Mouse (Mus musculus): Measurements from ENCODE around the gene Gas2l3. TPM values are rescaled to one million over a fixed set of nuclear protein-coding genes. Genes with fewer than 3 reads are reported as not detected.

Gene Gas2l3
- polyA plus RNA-seq, 1 experiment from 2014 or later = 11.1 TPM

GRCm38 (mm10) chr10:89482142-89482681, 38.4 kb upstream of the Gas2l3 start:
- Histone ChIP-seq H3K4me3 (ENCODE audit: low read depth, low read length) (no peak overlapping the region), H3K4me2 (ENCODE audit: low read depth, low read length) (no peak overlapping the region), H3K36me3 (ENCODE audit: control insufficient read depth, insufficient read depth, low read length) (no peaks in the 10 kb centered on the region), H3K27ac (replicated peaks; ENCODE audit: low read depth, low read length) (no peak overlapping the region), H3K4me1 (ENCODE audit: control insufficient read depth, insufficient read depth, low read length) (no peaks in the 10 kb centered on the region), H3K9ac (ENCODE audit: low read depth, low read length) (no peak overlapping the region), H3K9me3 (ENCODE audit: control insufficient read depth, low read length) (no peaks in the 10 kb centered on the region), H3K27me3 (replicated peaks; ENCODE audit: control insufficient read depth, insufficient read depth, low read length) (no peaks in the 10 kb centered on the region)
- 65% methylated on average over 10 of the region's 10 CpGs for WGBS
- ATAC-seq (ENCODE audit: low read depth) (peak; percentile 55; the same call in 1 of the 2 replicates), DNase-seq (ENCODE audit: low spot score) (peak; percentile 31)

GRCm38 (mm10) chr10:89481638-89482037, 37.9 kb upstream of the Gas2l3 start:
- Histone ChIP-seq H3K4me1 (ENCODE audit: control insufficient read depth, insufficient read depth, low read length) (no peaks in the 10 kb centered on the region), H3K27me3 (replicated peaks; ENCODE audit: control insufficient read depth, insufficient read depth, low read length) (no peaks in the 10 kb centered on the region), H3K4me2 (ENCODE audit: low read depth, low read length) (no peak overlapping the region), H3K36me3 (ENCODE audit: control insufficient read depth, insufficient read depth, low read length) (no peaks in the 10 kb centered on the region), H3K9ac (ENCODE audit: low read depth, low read length) (no peak overlapping the region), H3K27ac (replicated peaks; ENCODE audit: low read depth, low read length) (no peak overlapping the region), H3K4me3 (ENCODE audit: low read depth, low read length) (no peak overlapping the region), H3K9me3 (ENCODE audit: control insufficient read depth, low read length) (no peaks in the 10 kb centered on the region)
- 43% methylated on average over 7 of the region's 7 CpGs for WGBS
- ATAC-seq (ENCODE audit: low read depth) (no peak), DNase-seq (ENCODE audit: low spot score) (no peak)

GRCm38 (mm10) chr10:89478766-89479165, 35.0 kb upstream of the Gas2l3 start:
- no peak overlapping the region for H3K27ac ChIP-seq (replicated peaks; ENCODE audit: low read depth, low read length)

GRCm38 (mm10) chr10:89470596-89471353, 27.0 kb upstream of the Gas2l3 start:
- DNase-seq (ENCODE audit: low spot score) (no peak), ATAC-seq (ENCODE audit: low read depth) (no peak)
- Histone ChIP-seq H3K36me3 (ENCODE audit: control insufficient read depth, insufficient read depth, low read length) (no peaks in the 10 kb centered on the region), H3K4me1 (ENCODE audit: control insufficient read depth, insufficient read depth, low read length) (no peaks in the 10 kb centered on the region), H3K9me3 (ENCODE audit: control insufficient read depth, low read length) (peaks cover 8% of the 10 kb centered on the region; the same call in 1 of the 2 replicates), H3K9ac (ENCODE audit: low read depth, low read length) (no peak overlapping the region), H3K4me2 (ENCODE audit: low read depth, low read length) (no peak overlapping the region), H3K27me3 (replicated peaks; ENCODE audit: control insufficient read depth, insufficient read depth, low read length) (no peaks in the 10 kb centered on the region), H3K4me3 (ENCODE audit: low read depth, low read length) (no peak overlapping the region), H3K27ac (replicated peaks; ENCODE audit: low read depth, low read length) (no peak overlapping the region)
- WGBS = 78% methylated on average over 7 of the region's 7 CpGs

More at GRCm38 (mm10) chr10:89478766-89479165, 35.0 kb upstream of the Gas2l3 start:
- Histone ChIP-seq H3K9me3 (ENCODE audit: control insufficient read depth, low read length) (no peaks in the 10 kb centered on the region), H3K4me2 (ENCODE audit: low read depth, low read length) (no peak overlapping the region), H3K9ac (ENCODE audit: low read depth, low read length) (no peak overlapping the region), H3K4me1 (ENCODE audit: control insufficient read depth, insufficient read depth, low read length) (no peaks in the 10 kb centered on the region), H3K36me3 (ENCODE audit: control insufficient read depth, insufficient read depth, low read length) (no peaks in the 10 kb centered on the region), H3K27me3 (replicated peaks; ENCODE audit: control insufficient read depth, insufficient read depth, low read length) (no peaks in the 10 kb centered on the region), H3K4me3 (ENCODE audit: low read depth, low read length) (no peak overlapping the region)
- DNase-seq (ENCODE audit: low spot score) = no peak
- ATAC-seq (ENCODE audit: low read depth) = no peak
- WGBS = 82% methylated on average over 8 of the region's 8 CpGs

GRCm38 (mm10) chr10:89464760-89465405, 21.1 kb upstream of the Gas2l3 start:
- H3K27me3 ChIP-seq (replicated peaks; ENCODE audit: control insufficient read depth, insufficient read depth, low read length) = no peaks in the 10 kb centered on the region
- DNase-seq (ENCODE audit: low spot score) = no peak
- no peaks in the 10 kb centered on the region for H3K36me3 ChIP-seq (ENCODE audit: control insufficient read depth, insufficient read depth, low read length)
- H3K4me3 ChIP-seq (ENCODE audit: low read depth, low read length) = no peak overlapping the region
- H3K27ac ChIP-seq (replicated peaks; ENCODE audit: low read depth, low read length) = no peak overlapping the region
- 81% methylated on average over 4 of the region's 4 CpGs for WGBS
- ATAC-seq (ENCODE audit: low read depth) = no peak
- H3K9ac ChIP-seq (ENCODE audit: low read depth, low read length) = no peak overlapping the region
- no peaks in the 10 kb centered on the region for H3K4me1 ChIP-seq (ENCODE audit: control insufficient read depth, insufficient read depth, low read length)
- peaks cover under 1% of the 10 kb centered on the region; the same call in 1 of the 2 replicates for H3K9me3 ChIP-seq (ENCODE audit: control insufficient read depth, low read length)
- no peak overlapping the region for H3K4me2 ChIP-seq (ENCODE audit: low read depth, low read length)

- ATAC-seq (ENCODE audit: low read depth) = no peak
- no peaks in the 10 kb centered on the region for H3K9me3 ChIP-seq (ENCODE audit: control insufficient read depth, low read length)
- DNase-seq (ENCODE audit: low spot score) = no peak
- H3K27ac ChIP-seq (replicated peaks; ENCODE audit: low read depth, low read length) = no peak overlapping the region
- H3K36me3 ChIP-seq (ENCODE audit: control insufficient read depth, insufficient read depth, low read length) = no peaks in the 10 kb centered on the region
- no peak overlapping the region for H3K4me3 ChIP-seq (ENCODE audit: low read depth, low read length)
- H3K4me2 ChIP-seq (ENCODE audit: low read depth, low read length) = no peak overlapping the region
- WGBS = 82% methylated on average over 11 of the region's 11 CpGs
- H3K27me3 ChIP-seq (replicated peaks; ENCODE audit: control insufficient read depth, insufficient read depth, low read length) = no peaks in the 10 kb centered on the region
- no peak overlapping the region for H3K9ac ChIP-seq (ENCODE audit: low read depth, low read length)
- H3K4me1 ChIP-seq (ENCODE audit: control insufficient read depth, insufficient read depth, low read length) = no peaks in the 10 kb centered on the region
Measured at GRCm38 (mm10) chr10:89462890-89463289, 19.1 kb upstream of the Gas2l3 start.

GRCm38 (mm10) chr10:89461856-89462507, 18.2 kb upstream of the Gas2l3 start:
- no peaks in the 10 kb centered on the region for H3K27me3 ChIP-seq (replicated peaks; ENCODE audit: control insufficient read depth, insufficient read depth, low read length)
- no peak overlapping the region for H3K9ac ChIP-seq (ENCODE audit: low read depth, low read length)
- no peak overlapping the region for H3K4me3 ChIP-seq (ENCODE audit: low read depth, low read length)
- ATAC-seq (ENCODE audit: low read depth) (peak; percentile 70), DNase-seq (ENCODE audit: low spot score) (peak; percentile 91)
- H3K27ac ChIP-seq (replicated peaks; ENCODE audit: low read depth, low read length) = no peak overlapping the region
- no peaks in the 10 kb centered on the region for H3K36me3 ChIP-seq (ENCODE audit: control insufficient read depth, insufficient read depth, low read length)
- H3K9me3 ChIP-seq (ENCODE audit: control insufficient read depth, low read length) = no peaks in the 10 kb centered on the region
- H3K4me2 ChIP-seq (ENCODE audit: low read depth, low read length) = peak overlapping the region; percentile 36
- WGBS = 23% methylated on average over 14 of the region's 14 CpGs
- H3K4me1 ChIP-seq (ENCODE audit: control insufficient read depth, insufficient read depth, low read length) = no peaks in the 10 kb centered on the region

GRCm38 (mm10) chr10:89460972-89461371, 17.2 kb upstream of the Gas2l3 start:
- Histone ChIP-seq H3K4me1 (ENCODE audit: control insufficient read depth, insufficient read depth, low read length) (no peaks in the 10 kb centered on the region), H3K27me3 (replicated peaks; ENCODE audit: control insufficient read depth, insufficient read depth, low read length) (no peaks in the 10 kb centered on the region), H3K9me3 (ENCODE audit: control insufficient read depth, low read length) (no peaks in the 10 kb centered on the region), H3K27ac (replicated peaks; ENCODE audit: low read depth, low read length) (no peak overlapping the region), H3K4me2 (ENCODE audit: low read depth, low read length) (no peak overlapping the region), H3K9ac (ENCODE audit: low read depth, low read length) (no peak overlapping the region), H3K36me3 (ENCODE audit: control insufficient read depth, insufficient read depth, low read length) (no peaks in the 10 kb centered on the region), H3K4me3 (ENCODE audit: low read depth, low read length) (no peak overlapping the region)
- DNase-seq (ENCODE audit: low spot score) (no peak), ATAC-seq (ENCODE audit: low read depth) (no peak)
- 87% methylated on average over 11 of the region's 11 CpGs for WGBS

Data from embryonic facial prominence, embryonic 14.5 days (tissue).